Mouse (Mus musculus): ENCODE data around the gene Hmcn1.

DNA sequence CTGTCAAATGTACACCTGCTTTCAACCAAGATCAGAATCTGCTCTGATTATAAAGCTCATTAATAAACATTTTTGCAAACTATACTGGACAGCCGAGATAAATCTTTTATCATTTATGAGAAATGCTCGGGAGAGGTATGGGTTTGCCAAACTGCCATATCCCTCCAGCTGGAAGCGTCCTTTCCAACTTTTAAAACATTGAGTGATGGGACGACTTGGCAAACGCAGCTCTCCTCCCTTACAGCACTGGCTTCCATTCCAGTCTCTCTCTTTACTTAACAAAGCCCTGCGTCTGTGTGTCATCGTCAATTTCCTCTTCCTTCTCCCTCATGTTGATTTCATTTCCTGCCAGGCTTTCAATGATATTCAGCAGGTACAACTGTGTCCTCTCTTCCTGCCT lies 114.8 kb downstream of the Hmcn1 start:
- TF ChIP-seq POLR2A (IDR thresholded peaks at IDR 0.05; ENCODE audit: extremely low read depth, insufficient read depth, low read length) = no peak
- no peak for TF ChIP-seq CTCF (IDR thresholded peaks at IDR 0.05; ENCODE audit: low read depth, low read length)
